Mouse (Mus musculus): ENCODE results near the gene Mlc1. TPM values are rescaled to one million over a fixed set of nuclear protein-coding genes. Genes with fewer than 3 reads are reported as not detected.

Mlc1 gene
- polyA plus RNA-seq, 1 experiment from 2014 or later: 17.7 TPM

- ATAC-seq (ENCODE audit: low FRiP score) (no peak), DNase-seq (ENCODE audit: low spot score) (no peak)
- no peak overlapping the region for H3K27ac ChIP-seq
- no peak overlapping the region for H3K9ac ChIP-seq
- H3K4me1 ChIP-seq (replicated peaks; ENCODE audit: control insufficient read depth, insufficient read depth, low read length): no peaks in the 10 kb centered on the region
- H3K9me3 ChIP-seq (ENCODE audit: control insufficient read depth, low read length): no peaks in the 10 kb centered on the region
- WGBS: 81% methylated on average over 8 of the region's 8 CpGs
- H3K4me3 ChIP-seq (replicated peaks; ENCODE audit: low read length): no peak overlapping the region
- H3K27me3 ChIP-seq (ENCODE audit: control insufficient read depth, insufficient read depth, low read length): no peaks in the 10 kb centered on the region
- no peaks in the 10 kb centered on the region for H3K36me3 ChIP-seq (replicated peaks; ENCODE audit: control insufficient read depth, insufficient read depth)
- H3K4me2 ChIP-seq (replicated peaks): no peak overlapping the region
These were observed 19.8 kb upstream of the Mlc1 start for GRCm38 (mm10) chr15:88998636-88999035.

- DNase-seq (ENCODE audit: low spot score): no peak
- Histone ChIP-seq H3K27ac (no peak overlapping the region), H3K27me3 (ENCODE audit: control insufficient read depth, insufficient read depth, low read length) (no peaks in the 10 kb centered on the region), H3K36me3 (replicated peaks; ENCODE audit: control insufficient read depth, insufficient read depth) (no peaks in the 10 kb centered on the region), H3K9me3 (ENCODE audit: control insufficient read depth, low read length) (no peaks in the 10 kb centered on the region), H3K4me2 (replicated peaks) (no peak overlapping the region), H3K4me3 (replicated peaks; ENCODE audit: low read length) (no peak overlapping the region), H3K9ac (no peak overlapping the region), H3K4me1 (replicated peaks; ENCODE audit: control insufficient read depth, insufficient read depth, low read length) (no peaks in the 10 kb centered on the region)
- ATAC-seq (ENCODE audit: low FRiP score): no peak
- WGBS: 71% methylated on average over 2 of the region's 2 CpGs
These were observed 10.4 kb upstream of the Mlc1 start for GRCm38 (mm10) chr15:88989236-88989635.

GRCm38 (mm10) chr15:88982534-88983079, 3.8 kb upstream of the Mlc1 start, which contains the start of gene Mov10l1:
Gene Mov10l1, plus strand, starts transcription at chr15:88982909.
- H3K27me3 ChIP-seq (ENCODE audit: control insufficient read depth, insufficient read depth, low read length): no peaks in the 10 kb centered on the region
- DNase-seq (ENCODE audit: low spot score): no peak
- H3K4me1 ChIP-seq (replicated peaks; ENCODE audit: control insufficient read depth, insufficient read depth, low read length): 0 out of 2 replicates have a peak, but pooled peaks cover 6% of the 10 kb centered on the region
- 93% methylated on average over 31 of the region's 31 CpGs for WGBS
- no peaks in the 10 kb centered on the region for H3K9me3 ChIP-seq (ENCODE audit: control insufficient read depth, low read length)
- H3K4me3 ChIP-seq (replicated peaks; ENCODE audit: low read length): no peak within 1 kb of the TSS
- no peaks in the 10 kb centered on the region for H3K36me3 ChIP-seq (replicated peaks; ENCODE audit: control insufficient read depth, insufficient read depth)
- H3K27ac ChIP-seq: no peak within 1 kb of the TSS
- no peak within 1 kb of the TSS for H3K4me2 ChIP-seq (replicated peaks)
- no peak for ATAC-seq (ENCODE audit: low FRiP score)
- no peak within 1 kb of the TSS for H3K9ac ChIP-seq

GRCm38 (mm10) chr15:88979138-88979446, 285 bp upstream of the Mlc1 start:
- Histone ChIP-seq H3K4me1 (replicated peaks; ENCODE audit: control insufficient read depth, insufficient read depth, low read length) (0 out of 2 replicates have a peak, but pooled peaks cover 6% of the 10 kb centered on the region), H3K36me3 (replicated peaks; ENCODE audit: control insufficient read depth, insufficient read depth) (no peaks in the 10 kb centered on the region), H3K4me2 (replicated peaks) (no peak overlapping the region), H3K27me3 (ENCODE audit: control insufficient read depth, insufficient read depth, low read length) (no peaks in the 10 kb centered on the region), H3K4me3 (replicated peaks; ENCODE audit: low read length) (no peak overlapping the region), H3K9me3 (ENCODE audit: control insufficient read depth, low read length) (no peaks in the 10 kb centered on the region), H3K27ac (peak overlapping the region; percentile 61; the same call in 1 of the 2 replicates), H3K9ac (no peak overlapping the region)
- WGBS: 9% methylated on average over 3 of the region's 3 CpGs
- DNase-seq (ENCODE audit: low spot score) (no peak), ATAC-seq (ENCODE audit: low FRiP score) (0 out of 2 replicates have a peak, but pooled peaks have one; percentile 71)

GRCm38 (mm10) chr15:88972300-88972699, 6.5 kb downstream of the Mlc1 start:
- Histone ChIP-seq H3K4me2 (replicated peaks) (no peak overlapping the region), H3K27ac (no peak overlapping the region), H3K4me3 (replicated peaks; ENCODE audit: low read length) (no peak overlapping the region), H3K9ac (no peak overlapping the region), H3K36me3 (replicated peaks; ENCODE audit: control insufficient read depth, insufficient read depth) (no peaks in the 10 kb centered on the region), H3K9me3 (ENCODE audit: control insufficient read depth, low read length) (no peaks in the 10 kb centered on the region), H3K4me1 (replicated peaks; ENCODE audit: control insufficient read depth, insufficient read depth, low read length) (no peaks in the 10 kb centered on the region), H3K27me3 (ENCODE audit: control insufficient read depth, insufficient read depth, low read length) (no peaks in the 10 kb centered on the region)
- DNase-seq (ENCODE audit: low spot score) (no peak), ATAC-seq (ENCODE audit: low FRiP score) (no peak)
- WGBS: 98% methylated on average over 4 of the region's 4 CpGs

GRCm38 (mm10) chr15:88964070-88964578, 14.7 kb downstream of the Mlc1 start:
- no peak overlapping the region for H3K4me2 ChIP-seq (replicated peaks)
- no peak overlapping the region for H3K4me3 ChIP-seq (replicated peaks; ENCODE audit: low read length)
- WGBS: 96% methylated on average over 2 of the region's 2 CpGs
- no peak overlapping the region for H3K9ac ChIP-seq
- DNase-seq (ENCODE audit: low spot score): no peak
- no peaks in the 10 kb centered on the region for H3K9me3 ChIP-seq (ENCODE audit: control insufficient read depth, low read length)
- no peaks in the 10 kb centered on the region for H3K36me3 ChIP-seq (replicated peaks; ENCODE audit: control insufficient read depth, insufficient read depth)
- H3K27ac ChIP-seq: no peak overlapping the region
- H3K4me1 ChIP-seq (replicated peaks; ENCODE audit: control insufficient read depth, insufficient read depth, low read length): no peaks in the 10 kb centered on the region
- H3K27me3 ChIP-seq (ENCODE audit: control insufficient read depth, insufficient read depth, low read length): no peaks in the 10 kb centered on the region
- ATAC-seq (ENCODE audit: low FRiP score): no peak

- Histone ChIP-seq H3K27me3 (ENCODE audit: control insufficient read depth, insufficient read depth, low read length) (peaks cover 13% of the 10 kb centered on the region), H3K4me3 (replicated peaks; ENCODE audit: low read length) (no peak overlapping the region), H3K36me3 (replicated peaks; ENCODE audit: control insufficient read depth, insufficient read depth) (no peaks in the 10 kb centered on the region), H3K4me2 (replicated peaks) (no peak overlapping the region), H3K9ac (no peak overlapping the region), H3K9me3 (ENCODE audit: control insufficient read depth, low read length) (no peaks in the 10 kb centered on the region), H3K27ac (no peak overlapping the region), H3K4me1 (replicated peaks; ENCODE audit: control insufficient read depth, insufficient read depth, low read length) (peaks cover 8% of the 10 kb centered on the region; the same call in 1 of the 2 replicates)
- ATAC-seq (ENCODE audit: low FRiP score) (no peak), DNase-seq (ENCODE audit: low spot score) (no peak)
- 85% methylated on average over 4 of the region's 4 CpGs for WGBS
These were observed 21.3 kb downstream of the Mlc1 start for GRCm38 (mm10) chr15:88957522-88957921.

GRCm38 (mm10) chr15:88955342-88955741, 23.5 kb downstream of the Mlc1 start:
- no peak overlapping the region for H3K4me3 ChIP-seq (replicated peaks; ENCODE audit: low read length)
- H3K27me3 ChIP-seq (ENCODE audit: control insufficient read depth, insufficient read depth, low read length): peaks cover 13% of the 10 kb centered on the region
- no peak overlapping the region for H3K27ac ChIP-seq
- H3K36me3 ChIP-seq (replicated peaks; ENCODE audit: control insufficient read depth, insufficient read depth): no peaks in the 10 kb centered on the region
- DNase-seq (ENCODE audit: low spot score) (no peak), ATAC-seq (ENCODE audit: low FRiP score) (no peak)
- no peak overlapping the region for H3K9ac ChIP-seq
- WGBS: 87% methylated on average over 6 of the region's 6 CpGs
- H3K9me3 ChIP-seq (ENCODE audit: control insufficient read depth, low read length): no peaks in the 10 kb centered on the region
- peaks cover 8% of the 10 kb centered on the region; the same call in 1 of the 2 replicates for H3K4me1 ChIP-seq (replicated peaks; ENCODE audit: control insufficient read depth, insufficient read depth, low read length)
- H3K4me2 ChIP-seq (replicated peaks): no peak overlapping the region

- WGBS: 2% methylated on average over 51 of the region's 53 CpGs
- H3K36me3 ChIP-seq (replicated peaks; ENCODE audit: control insufficient read depth, insufficient read depth): no peaks in the 10 kb centered on the region
- peaks cover 8% of the 10 kb centered on the region; the same call in 1 of the 2 replicates for H3K4me1 ChIP-seq (replicated peaks; ENCODE audit: control insufficient read depth, insufficient read depth, low read length)
- peak within 1 kb of the TSS; percentile 57 for H3K9ac ChIP-seq
- peak; percentile 77; the same call in 1 of the 2 replicates for ATAC-seq (ENCODE audit: low FRiP score)
- peak within 1 kb of the TSS; percentile 38 for H3K4me3 ChIP-seq (replicated peaks; ENCODE audit: low read length)
- DNase-seq (ENCODE audit: low spot score): peak; percentile 37
- peak within 1 kb of the TSS; percentile 89 for H3K4me2 ChIP-seq (replicated peaks)
- no peaks in the 10 kb centered on the region for H3K9me3 ChIP-seq (ENCODE audit: control insufficient read depth, low read length)
- H3K27me3 ChIP-seq (ENCODE audit: control insufficient read depth, insufficient read depth, low read length): peaks cover 13% of the 10 kb centered on the region
- no peak within 1 kb of the TSS for H3K27ac ChIP-seq
These were observed 24.3 kb downstream of the Mlc1 start, which contains the start of gene Ttll8 for GRCm38 (mm10) chr15:88954368-88955072. Gene Ttll8, minus strand, starts transcription at chr15:88954418.
